Mouse (Mus musculus) urinary bladder, postnatal 10 days (tissue): Measurements from ENCODE around the gene Hsd17b11.
"Not testable (repeated sequence)": the region's sequence is repeated elsewhere in the genome, so short reads cannot be mapped to it uniquely, and the experiment has no call there.

ENCODE experiments used
- DNase-seq: peaks from one replicate; pipeline ENCODE4 v3.0.0; 2022; ENCODE audit warnings: low spot score

Gene Hsd17b11

DNA sequence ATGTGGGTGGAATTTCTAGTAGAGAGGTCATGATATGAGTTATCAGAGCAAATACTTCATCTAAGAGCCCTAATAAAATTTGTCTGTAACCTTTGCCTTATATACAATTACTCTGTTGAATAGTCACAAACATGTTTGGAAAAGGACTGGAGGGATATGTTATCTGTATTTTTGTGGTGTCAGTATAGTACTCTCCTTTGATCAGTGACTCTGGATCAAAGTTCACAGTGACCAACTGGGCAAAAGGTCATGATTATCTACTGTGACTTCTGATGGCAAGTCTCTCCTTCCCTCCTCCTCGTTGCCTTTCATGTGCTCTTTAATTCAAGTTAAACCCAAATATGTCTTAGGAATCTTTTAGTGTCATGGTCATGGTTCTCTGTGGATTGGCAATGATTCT is 14.1 kb upstream of the Hsd17b11 start:
- no peak for DNase-seq

DNA sequence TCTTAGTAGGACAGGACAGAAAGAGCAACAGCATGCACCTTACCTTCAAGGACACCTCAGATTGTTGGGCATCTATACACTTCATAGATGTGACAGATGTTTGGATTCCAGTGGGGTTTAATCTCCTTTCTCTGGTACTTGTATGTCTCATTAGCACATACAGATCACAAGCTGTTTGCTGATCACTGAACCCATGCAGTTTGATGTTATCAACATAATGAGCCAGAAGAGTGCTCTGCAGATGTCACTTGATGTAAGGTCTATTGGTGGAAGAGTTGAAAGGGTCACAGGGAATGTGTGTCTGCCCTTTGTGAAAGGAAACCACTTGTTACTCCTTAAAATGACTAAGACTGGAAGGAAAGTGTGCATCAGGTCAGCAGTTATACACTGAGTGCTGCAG is 13.3 kb upstream of the Hsd17b11 start:
- DNase-seq = no peak

DNA sequence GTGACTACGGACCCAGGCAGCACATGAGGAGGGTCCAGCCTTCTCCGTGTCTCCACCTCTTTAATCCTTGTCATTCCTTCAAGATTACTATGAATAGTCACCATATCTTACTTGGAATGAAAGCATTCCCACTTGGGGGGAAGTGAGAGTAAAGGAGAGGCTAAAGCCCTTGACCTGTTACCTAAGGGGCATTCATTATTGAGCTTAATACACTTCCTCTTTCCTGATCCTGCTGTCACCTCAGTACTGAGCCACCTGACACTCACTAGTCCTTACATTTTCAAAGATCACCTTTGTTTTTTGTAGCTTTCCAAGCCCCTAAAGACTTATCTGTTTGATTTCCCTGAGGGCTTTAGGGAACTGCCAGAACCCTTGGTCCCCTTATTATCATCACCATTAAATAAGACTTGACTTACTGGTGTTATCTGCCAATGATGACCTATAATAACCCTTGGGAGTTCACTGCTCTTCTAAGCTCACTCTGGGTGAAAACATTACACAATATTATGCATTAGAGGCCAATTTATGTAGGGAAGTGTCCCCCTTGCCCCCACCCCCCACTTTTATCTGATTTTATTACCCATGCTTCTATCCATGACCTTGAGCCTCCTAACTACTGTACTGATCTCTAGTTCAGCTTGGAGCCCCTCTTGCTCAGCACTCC is 10.8 kb upstream of the Hsd17b11 start:
- no peak for DNase-seq

DNA sequence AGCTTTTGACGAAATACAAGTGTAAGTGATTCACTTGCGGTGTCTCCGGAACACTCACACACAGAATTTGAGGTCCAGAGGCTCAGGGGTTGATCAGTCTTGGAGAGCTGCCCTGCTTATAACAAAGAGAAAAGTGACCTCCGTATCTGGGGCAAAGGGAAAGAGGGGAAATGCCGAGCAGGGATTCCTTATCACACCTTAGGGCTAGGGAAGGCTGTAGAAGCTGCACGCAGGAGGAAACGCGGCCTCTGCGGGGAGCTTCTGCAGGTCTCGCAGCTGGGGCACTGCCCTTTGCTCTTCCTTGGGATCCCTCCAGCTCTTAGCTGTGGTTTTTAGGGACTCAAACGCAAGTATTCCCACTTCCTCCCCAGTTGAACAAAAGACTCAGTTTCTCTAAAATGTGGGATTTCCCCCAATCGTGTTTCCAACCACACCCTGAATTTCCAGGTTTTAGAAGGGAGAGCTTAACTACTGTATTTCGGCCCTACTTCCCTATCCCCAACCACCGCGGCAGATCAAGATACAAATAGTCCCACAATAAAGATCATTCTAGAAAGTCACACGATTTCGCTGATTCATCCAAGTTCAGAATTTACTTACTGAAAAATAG is 3.6 kb upstream of the Hsd17b11 start:
- no peak for DNase-seq

DNA sequence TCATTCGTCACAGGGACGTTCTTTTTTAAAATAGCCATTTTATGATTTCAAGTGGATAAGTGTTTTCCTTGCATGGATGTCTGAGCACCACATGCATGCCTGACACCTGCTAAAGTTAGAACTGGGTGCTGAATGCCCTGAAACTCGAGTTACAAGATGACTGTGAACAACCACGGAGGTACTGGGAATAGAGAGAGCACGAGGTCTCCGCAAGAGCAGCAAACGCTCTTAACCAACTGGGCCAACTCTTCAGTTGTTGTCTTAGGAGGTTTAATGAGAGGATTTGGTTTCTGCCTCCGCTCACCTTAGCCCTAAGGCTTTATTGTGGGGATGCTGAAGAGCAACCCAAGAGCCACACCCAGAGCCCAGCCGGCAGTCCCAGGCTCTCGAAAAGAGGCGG is 3.0 kb upstream of the Hsd17b11 start:
- no peak for DNase-seq

DNA sequence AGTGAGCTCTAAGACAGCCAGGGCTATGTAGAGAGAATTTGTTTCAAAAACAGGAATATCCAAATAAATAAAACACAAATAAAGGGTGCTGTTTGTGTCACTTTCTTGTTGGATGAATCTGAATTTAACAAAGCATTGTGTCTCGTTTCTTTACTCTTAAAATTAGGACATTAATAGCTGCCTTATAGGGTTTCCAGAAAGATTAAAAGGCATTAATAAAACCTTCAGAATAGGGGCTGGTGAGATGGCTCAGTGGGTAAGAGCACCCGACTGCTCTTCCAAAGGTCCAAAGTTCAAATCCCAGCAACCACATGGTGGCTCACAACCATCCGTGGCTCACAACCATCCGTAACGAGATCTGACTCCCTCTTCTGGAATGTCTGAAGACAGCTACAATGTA is 2.5 kb upstream of the Hsd17b11 start:
- not testable (repeated sequence) for DNase-seq

DNA sequence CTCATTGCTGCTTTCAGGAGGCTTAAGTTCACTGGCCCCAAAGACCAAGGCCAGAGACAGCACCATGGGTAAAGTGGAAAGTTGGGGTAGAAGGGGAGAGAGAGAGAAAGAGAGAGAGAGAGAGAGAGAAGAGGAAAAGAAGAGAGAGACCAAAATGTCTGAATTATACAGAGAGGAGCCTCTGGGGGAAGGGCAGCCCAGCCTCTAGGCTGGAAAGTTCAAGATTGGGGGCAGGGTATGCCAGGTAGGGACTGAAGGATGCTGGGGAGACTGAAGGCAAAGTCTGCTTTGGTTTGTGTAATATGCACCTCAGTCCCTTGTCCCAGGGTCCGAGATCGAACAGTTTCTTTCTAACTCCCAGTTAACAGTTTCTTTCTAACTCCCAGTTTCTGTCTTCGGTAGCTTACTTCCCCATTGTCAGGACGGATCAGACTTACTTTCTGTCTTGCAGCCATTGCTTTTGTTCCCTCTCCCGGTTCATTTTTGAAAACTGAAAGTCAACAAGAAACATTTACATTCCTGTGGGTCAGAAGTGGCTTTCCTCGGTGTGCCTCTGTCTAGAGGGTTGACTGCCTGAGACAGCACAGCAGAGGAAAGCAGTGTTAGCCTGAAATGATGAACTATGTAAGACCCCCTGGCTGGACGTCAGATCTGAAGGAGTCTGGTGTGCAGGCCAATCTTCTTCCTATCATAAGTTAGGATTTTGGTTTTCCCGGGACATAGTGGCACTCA is 1.7 kb upstream of the Hsd17b11 start:
- no peak for DNase-seq

DNA sequence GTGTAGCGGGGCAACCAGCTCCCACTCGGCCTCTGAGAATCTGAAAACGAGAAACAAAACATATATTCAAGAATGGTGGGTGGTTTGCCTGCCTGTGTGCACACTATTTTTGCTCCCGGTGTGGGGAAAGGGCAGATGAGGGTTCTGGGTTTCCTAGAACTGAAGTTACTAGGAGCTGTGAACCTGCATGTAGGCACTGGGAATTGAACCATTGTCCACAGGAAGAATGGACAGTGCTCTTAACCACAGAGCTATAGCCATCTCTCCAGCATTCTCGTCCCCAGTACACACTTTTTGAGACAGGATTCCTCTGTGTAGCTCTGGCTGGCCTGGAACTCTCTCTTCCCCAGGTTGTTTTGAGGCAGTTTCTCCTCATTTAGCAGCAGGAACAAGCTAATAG is 839 bp upstream of the Hsd17b11 start:
- no peak for DNase-seq

DNA sequence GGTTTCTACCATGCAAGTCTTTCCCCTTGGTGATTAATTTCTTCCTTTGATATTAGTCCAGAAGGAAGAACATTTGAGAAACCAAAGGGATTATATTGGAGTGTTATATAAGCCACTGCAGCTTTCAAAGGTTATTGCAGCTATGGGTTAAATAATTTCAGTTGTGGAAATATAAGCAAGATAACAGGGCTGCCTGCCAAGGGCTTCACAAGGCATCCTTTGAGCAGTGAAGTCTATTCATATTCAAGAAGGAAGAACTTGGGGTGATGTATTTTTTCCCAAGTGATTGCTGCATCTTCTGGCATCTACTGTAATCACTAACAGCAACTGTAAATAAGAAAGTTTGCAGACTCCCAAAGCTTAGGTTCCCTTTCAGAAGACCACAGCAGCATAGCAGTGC is 10.3 kb downstream of the Hsd17b11 start:
- no peak for DNase-seq

DNA sequence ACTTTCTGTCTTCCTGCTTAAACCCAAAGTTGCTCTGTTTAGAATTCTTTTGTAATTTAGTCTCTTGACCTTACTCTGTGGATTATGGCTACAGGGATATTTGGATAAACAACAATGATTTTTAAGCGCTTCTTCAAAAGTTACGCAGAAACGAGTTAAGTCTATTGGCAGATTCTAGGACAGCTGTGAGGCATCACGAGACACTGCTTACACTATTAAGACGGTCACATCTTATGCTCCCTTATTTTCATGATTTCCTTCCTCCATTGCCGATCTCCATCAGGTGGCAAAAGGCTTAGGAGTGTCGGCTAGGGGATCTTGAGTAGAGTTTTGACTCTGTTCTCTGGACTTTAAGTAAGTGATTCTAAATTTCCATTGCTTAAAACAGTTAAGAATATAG is 11.5 kb downstream of the Hsd17b11 start:
- no peak for DNase-seq

DNA sequence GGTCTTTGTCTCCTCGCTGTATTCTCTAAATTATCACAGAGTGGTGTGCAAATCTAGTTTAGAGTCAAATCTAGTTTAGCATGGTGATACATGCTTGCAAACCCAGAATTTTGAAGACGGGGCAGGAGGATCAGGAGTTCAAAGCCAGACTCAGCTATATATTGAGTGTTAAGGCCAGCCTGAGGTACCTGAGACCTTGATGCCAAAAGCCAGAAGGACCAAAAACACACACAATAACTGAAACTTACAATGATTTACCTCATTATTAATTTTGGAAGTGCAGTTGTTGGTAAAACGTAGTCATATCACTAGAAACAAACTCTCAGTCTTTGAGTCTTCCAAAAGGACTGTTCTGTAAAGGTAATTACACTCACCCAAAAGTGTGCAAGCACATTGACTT is 12.3 kb downstream of the Hsd17b11 start:
- DNase-seq = no peak

DNA sequence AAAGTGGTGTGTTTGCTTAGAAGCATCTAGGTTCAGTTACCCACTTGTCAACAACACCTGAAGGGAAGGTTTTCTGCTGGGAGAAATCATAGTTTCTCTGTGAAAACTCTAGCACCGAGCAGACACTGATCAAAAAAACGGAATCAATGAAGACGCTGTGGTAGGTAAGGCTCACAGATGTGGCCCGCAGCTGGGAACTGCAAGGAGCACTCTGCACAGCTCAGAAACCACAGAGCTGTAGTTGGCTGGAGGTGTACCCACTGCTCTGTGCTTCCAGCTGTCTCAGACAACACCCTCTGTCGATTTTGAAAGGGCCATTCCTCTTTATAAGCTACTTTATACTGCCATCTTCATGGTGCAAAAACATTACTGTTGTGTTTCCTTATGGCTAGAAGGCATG is 13.9 kb downstream of the Hsd17b11 start:
- no peak for DNase-seq

DNA sequence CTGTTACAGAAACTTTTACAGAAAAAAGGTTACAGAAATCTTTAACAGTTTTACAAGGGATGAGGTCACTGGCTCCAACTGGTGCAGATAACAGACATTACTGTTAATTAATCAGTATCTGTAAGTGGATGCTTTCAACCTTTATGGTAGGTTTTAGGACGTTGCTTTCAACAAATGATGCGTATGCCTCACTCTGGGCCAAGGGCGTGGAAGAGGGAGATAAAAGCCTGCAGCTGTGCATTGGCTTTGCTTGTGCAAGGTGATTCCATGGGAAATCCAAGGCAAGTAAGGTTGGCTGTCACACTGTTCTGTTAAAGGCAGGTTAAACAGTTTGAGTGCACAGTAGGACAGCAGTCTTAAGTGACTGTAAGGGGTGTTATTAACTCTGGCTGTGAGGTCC is 14.9 kb downstream of the Hsd17b11 start:
- DNase-seq = no peak

DNA sequence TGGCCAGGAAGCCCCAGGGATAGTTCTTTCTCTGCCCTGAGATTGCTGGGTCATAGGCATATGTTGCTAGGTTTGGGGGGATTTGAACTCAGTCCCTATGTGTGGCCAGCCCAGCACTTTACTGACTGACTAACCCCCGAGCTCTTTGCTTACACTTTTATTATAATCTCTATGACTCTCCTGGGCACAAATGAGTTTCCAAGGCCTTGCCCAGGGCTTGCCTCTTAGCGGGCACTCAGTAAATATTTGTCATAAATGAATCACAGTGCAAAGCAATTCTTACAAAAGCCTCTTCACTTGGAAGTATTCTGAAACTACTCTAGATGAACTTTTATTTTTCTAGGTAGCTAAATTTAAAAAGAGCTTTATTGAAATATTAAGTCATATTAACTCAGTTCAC is 17.8 kb downstream of the Hsd17b11 start:
- DNase-seq = no peak

DNA sequence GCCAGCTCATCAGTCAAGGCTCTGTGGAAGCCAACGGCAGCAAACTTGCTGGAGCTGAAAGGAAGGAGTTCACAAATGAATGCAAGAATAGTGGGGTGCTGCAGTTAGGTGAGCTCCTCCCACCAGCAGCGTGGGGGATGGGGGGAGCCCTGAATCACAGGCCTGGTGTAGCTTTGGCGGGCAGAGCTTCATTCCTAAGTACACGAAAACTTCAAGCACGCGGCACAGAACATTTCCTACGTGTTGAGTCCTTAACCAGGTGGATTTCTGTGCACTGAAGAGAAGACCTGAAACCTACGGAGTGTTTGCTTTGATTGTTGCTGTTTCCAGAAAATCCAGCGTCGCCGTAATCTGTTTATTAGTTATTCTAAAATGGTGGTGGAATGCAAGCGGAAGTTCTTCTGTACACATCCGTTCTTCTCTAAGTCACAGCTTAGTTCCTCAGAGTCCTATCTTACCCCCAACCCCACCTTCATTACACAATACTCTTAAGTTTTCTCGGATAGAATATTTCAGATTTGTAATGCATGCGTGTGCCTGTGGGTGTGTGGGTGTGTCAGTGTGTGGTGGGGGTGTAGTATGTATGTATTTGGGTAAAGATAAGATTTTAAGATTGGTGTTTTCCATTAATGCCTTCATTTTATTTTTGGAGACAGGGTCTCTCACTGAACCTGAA is 18.3 kb downstream of the Hsd17b11 start:
- no peak for DNase-seq

DNA sequence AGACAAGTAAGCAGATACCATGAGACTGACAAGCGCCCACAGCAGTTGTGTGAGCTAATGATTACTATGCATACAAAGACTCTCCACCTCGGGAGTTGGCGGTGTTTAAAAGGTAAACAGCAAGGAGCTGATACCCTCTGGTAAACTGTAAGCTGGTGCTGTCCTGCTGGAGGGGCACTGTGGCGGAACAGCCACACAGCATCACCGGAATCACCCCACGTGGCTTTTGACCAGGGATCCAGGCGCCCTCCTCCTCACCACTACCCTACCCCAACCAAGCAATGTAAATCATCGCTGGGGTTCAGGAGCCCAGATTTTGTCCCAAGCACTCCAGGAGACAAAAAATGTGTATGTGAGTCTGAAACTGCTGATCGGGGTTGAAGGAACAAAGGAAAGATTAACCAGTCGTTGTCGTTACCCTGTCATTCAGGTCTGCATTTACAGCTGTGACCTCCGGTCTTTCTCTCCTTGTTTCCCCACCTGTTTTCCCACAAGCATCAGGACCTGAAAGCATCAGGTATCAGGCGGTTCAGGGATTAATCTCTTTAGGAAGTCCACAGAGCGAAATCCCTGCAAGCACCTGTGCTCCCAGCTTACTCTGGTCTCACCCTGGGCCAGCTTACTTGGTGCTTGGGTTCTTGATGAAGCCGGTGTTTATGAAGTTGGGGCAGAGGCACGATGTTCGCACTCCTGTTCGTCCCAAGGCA is 19.0 kb downstream of the Hsd17b11 start:
- no peak for DNase-seq

DNA sequence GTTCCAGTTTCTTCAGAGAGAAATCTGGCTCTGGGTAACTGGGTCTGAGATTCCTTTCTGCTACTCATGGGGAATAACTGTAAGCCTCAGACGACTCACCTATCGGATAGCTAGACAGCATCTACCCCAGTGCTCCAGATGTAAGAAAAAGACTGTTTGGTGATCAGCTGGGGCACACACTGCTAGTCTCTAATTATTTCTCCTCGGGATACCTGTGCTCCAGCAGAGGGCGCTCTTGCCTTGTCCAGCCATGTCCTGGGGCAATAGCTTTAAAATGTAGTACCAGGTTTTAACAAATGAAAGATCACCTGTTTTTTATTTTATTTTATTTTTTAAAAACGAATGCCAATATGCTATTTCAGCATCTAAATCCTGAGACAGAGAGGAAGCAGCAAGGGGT is 22.0 kb downstream of the Hsd17b11 start:
- peak; percentile 45 for DNase-seq

DNA sequence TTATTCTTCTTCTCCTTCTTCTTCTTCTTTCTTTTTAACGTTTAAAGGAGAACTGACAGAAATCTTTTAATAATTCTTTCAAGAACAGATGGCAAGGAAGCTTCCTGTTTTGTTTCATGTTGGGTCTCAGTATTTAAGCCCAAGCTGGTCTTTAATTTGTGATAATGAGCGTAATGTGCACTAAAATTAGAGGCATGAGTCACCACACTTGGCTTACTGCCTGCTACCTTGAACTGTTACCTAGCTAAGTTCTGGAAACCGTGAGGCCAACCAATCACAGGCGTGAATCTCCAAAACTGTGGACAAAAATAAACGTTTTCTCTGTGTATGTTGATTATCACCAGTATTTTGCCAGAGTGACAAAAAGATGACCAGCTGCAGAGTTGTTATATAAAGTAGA is 23.0 kb downstream of the Hsd17b11 start:
- no peak for DNase-seq

DNA sequence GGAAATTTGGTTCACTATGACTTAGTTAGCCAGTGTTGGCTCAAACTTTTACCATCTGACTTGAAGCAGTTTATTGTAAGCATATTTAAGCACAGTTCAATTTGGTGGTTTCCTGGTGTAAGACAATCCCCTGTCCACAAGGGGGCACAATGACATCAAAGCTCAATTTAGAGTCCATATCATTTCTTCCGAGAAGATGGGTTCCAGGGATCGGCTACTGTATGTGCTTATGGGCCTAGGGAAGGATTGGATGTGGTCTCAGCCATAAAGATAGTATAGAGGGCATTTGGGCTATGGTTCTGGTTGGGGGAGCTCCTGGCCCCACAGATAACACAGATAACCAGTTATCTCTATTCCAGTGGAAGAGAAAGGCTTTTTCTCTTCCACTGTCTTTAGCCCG is 26.5 kb downstream of the Hsd17b11 start:
- no peak for DNase-seq

DNA sequence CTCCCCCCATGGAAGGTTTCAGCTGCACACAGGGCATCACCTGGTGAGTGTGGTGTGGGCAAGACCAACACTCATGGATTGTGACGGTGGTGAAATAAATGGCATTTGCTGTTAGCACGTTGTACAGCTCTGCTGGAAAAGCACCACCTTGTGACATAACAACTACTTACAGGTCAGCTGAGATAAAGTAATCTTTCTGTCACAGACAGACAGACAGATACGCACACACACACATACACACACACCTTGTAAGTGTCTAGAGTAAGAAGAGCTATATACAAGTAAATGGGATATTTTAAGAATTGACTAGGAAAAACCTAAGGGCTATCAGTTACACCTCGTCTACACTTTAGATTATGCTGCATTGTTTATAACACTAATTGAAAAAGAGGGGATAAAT is 27.1 kb downstream of the Hsd17b11 start:
- no peak for DNase-seq

DNA sequence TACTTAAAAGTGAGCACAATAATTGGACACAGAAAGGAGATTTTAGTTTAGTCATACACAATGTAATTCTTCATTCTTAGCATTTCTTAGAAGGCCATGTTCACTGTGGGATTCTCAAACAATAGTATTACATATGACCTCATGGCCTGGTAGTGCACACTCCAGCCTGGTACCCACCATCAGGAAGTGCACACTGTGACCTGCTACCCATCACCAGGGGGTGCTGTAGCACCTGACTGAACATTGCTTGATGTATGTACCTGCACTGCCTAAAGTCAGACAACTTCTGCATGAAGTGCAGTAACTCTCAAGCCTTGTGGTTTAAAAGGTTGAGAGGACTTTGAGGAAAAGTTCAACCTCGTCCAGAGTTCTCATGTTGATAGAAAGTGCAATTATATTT is 28.1 kb downstream of the Hsd17b11 start:
- no peak for DNase-seq

DNA sequence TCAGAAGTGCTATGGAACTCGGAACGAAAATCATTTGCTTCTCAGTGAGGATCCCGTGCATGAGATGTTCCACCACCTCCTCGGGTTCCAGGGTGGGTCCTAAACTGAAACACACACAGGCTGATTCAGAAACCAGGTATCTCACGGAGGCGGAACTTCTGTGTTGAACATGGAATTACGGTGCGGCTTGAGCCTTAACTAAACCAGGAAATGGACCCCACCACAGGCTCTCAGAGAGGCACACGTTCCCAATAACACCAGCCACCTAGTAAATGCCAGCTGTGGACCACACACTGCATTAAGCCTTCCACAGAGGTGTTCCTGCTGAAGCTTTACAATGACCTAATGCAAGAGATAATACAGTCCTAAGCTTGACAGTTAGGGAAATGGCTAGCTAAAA is 28.9 kb downstream of the Hsd17b11 start:
- DNase-seq = no peak
